Mouse (Mus musculus) neural tube, embryonic 15.5 days (tissue): ENCODE data around the gene Uckl1. TPM values are rescaled to one million over a fixed set of nuclear protein-coding genes. Genes with fewer than 3 reads are reported as not detected.

ENCODE experiments used
- ATAC-seq: fragments of 200-750 bp; cut with Nextera tagmentation; 2 replicates; pipeline ENCODE4 v1.8.0; 2017; ENCODE audit warnings: mild to moderate bottlenecking, moderate TSS enrichment, moderate library complexity; ENCODE audit not compliant: low FRiP score
- H3K27ac ChIP-seq: fragments of 300-500 bp; sonication (generic); replicated peaks from 2 replicates; pipeline ENCODE4 v1.5.1; 2015; ENCODE audit warnings: mild to moderate bottlenecking, inconsistent platforms
- H3K27me3 ChIP-seq: fragments of 300-500 bp; sonication (generic); replicated peaks from 2 replicates; pipeline ENCODE4 v1.6.1; 2015; ENCODE audit warnings: inconsistent platforms
- H3K36me3 ChIP-seq: fragments of 300-500 bp; sonication (generic); 2 replicates; pipeline ENCODE4 v1.6.1; 2015; ENCODE audit warnings: inconsistent platforms
- H3K4me1 ChIP-seq: fragments of 300-500 bp; sonication (generic); 2 replicates; pipeline ENCODE4 v1.6.1; 2015; ENCODE audit warnings: inconsistent platforms
- H3K4me2 ChIP-seq: fragments of 300-500 bp; sonication (generic); 2 replicates; pipeline ENCODE4 v1.6.1; 2015; ENCODE audit warnings: inconsistent platforms, mild to moderate bottlenecking, moderate library complexity
- H3K4me3 ChIP-seq: fragments of 300-500 bp; sonication (generic); replicated peaks from 2 replicates; pipeline ENCODE4 v1.5.1; 2015; ENCODE audit warnings: mild to moderate bottlenecking, inconsistent platforms
- H3K9ac ChIP-seq: fragments of 300-500 bp; sonication (generic); replicated peaks from 2 replicates; pipeline ENCODE4 v1.6.1; 2015; ENCODE audit warnings: mild to moderate bottlenecking, inconsistent platforms
- H3K9me3 ChIP-seq: fragments of 300-500 bp; sonication (generic); replicated peaks from 2 replicates; pipeline ENCODE4 v1.6.1; 2016; ENCODE audit warnings: inconsistent platforms
- WGBS: fragments of 180-500 bp; shearing (Covaris S2); methylation state at CpG from one replicate; pipeline ENCODE4 v1.1.7; 2015; ENCODE audit warnings: mixed read lengths; 5-methylcytosine and 5-hydroxymethylcytosine counted together
- polyA plus RNA-seq: library from polyadenylated mRNA; unstranded; fragments of >200 nt; fragmentation: Nextera tagmentation; extraction: Ambion mirVana; gene quantifications from 2 replicates; pipeline ENCODE4 v1.2.1, GENCODE M21; 2015

Uckl1 gene
- polyA plus RNA-seq, 1 experiment from 2014 or later, result 66.7 TPM

GRCm38 (mm10) chr2:181569856-181570255 lies 14.8 kb downstream of the Uckl1 start:
- H3K4me2 ChIP-seq, result no peak overlapping the region
- no peak overlapping the region for H3K9ac ChIP-seq
- H3K9me3 ChIP-seq, result no peaks in the 10 kb centered on the region
- H3K27me3 ChIP-seq, result no peaks in the 10 kb centered on the region
- ATAC-seq, result no peak
- WGBS, result 90% methylated on average over 10 of the region's 10 CpGs
- H3K4me1 ChIP-seq, result no peaks in the 10 kb centered on the region
- no peak overlapping the region for H3K4me3 ChIP-seq
- no peak overlapping the region for H3K27ac ChIP-seq
- peaks cover 9% of the 10 kb centered on the region; the same call in 1 of the 2 replicates for H3K36me3 ChIP-seq

- H3K9me3 ChIP-seq, result no peaks in the 10 kb centered on the region
- ATAC-seq, result no peak
- 83% methylated on average over 7 of the region's 7 CpGs for WGBS
- no peaks in the 10 kb centered on the region for H3K27me3 ChIP-seq
- H3K36me3 ChIP-seq, result 0 out of 2 replicates have a peak, but pooled peaks cover 7% of the 10 kb centered on the region
- H3K9ac ChIP-seq, result no peak overlapping the region
- no peak overlapping the region for H3K4me2 ChIP-seq
- no peaks in the 10 kb centered on the region for H3K4me1 ChIP-seq
- no peak overlapping the region for H3K4me3 ChIP-seq
- H3K27ac ChIP-seq, result no peak overlapping the region
These were observed 16.3 kb downstream of the Uckl1 start for GRCm38 (mm10) chr2:181568272-181569008.

GRCm38 (mm10) chr2:181567338-181567737 lies 17.4 kb downstream of the Uckl1 start:
- 84% methylated on average over 3 of the region's 3 CpGs for WGBS
- H3K36me3 ChIP-seq, result 0 out of 2 replicates have a peak, but pooled peaks cover 4% of the 10 kb centered on the region
- H3K27ac ChIP-seq, result no peak overlapping the region
- H3K9me3 ChIP-seq, result no peaks in the 10 kb centered on the region
- no peaks in the 10 kb centered on the region for H3K4me1 ChIP-seq
- no peak for ATAC-seq
- H3K9ac ChIP-seq, result no peak overlapping the region
- no peak overlapping the region for H3K4me3 ChIP-seq
- no peak overlapping the region for H3K4me2 ChIP-seq
- no peaks in the 10 kb centered on the region for H3K27me3 ChIP-seq

GRCm38 (mm10) chr2:181553772-181554171 lies 30.9 kb downstream of the Uckl1 start:
- H3K4me2 ChIP-seq, result no peak overlapping the region
- H3K4me3 ChIP-seq, result no peak overlapping the region
- no peak overlapping the region for H3K9ac ChIP-seq
- no peak overlapping the region for H3K27ac ChIP-seq
- H3K27me3 ChIP-seq, result no peaks in the 10 kb centered on the region
- H3K9me3 ChIP-seq, result no peaks in the 10 kb centered on the region
- H3K4me1 ChIP-seq, result no peaks in the 10 kb centered on the region
- peaks cover 52% of the 10 kb centered on the region for H3K36me3 ChIP-seq
- no peak for ATAC-seq

GRCm38 (mm10) chr2:181550233-181550632 lies 34.5 kb downstream of the Uckl1 start:
- ATAC-seq, result no peak
- H3K27ac ChIP-seq, result no peak overlapping the region
- H3K4me2 ChIP-seq, result no peak overlapping the region
- no peaks in the 10 kb centered on the region for H3K9me3 ChIP-seq
- peaks cover 71% of the 10 kb centered on the region for H3K36me3 ChIP-seq
- H3K4me1 ChIP-seq, result no peaks in the 10 kb centered on the region
- H3K27me3 ChIP-seq, result no peaks in the 10 kb centered on the region
- H3K9ac ChIP-seq, result no peak overlapping the region
- WGBS, result 97% methylated on average over 2 of the region's 2 CpGs
- H3K4me3 ChIP-seq, result no peak overlapping the region

GRCm38 (mm10) chr2:181548682-181549081 lies 36.0 kb downstream of the Uckl1 start:
- Histone ChIP-seq H3K36me3 (peaks cover 63% of the 10 kb centered on the region), H3K4me2 (no peak overlapping the region), H3K4me3 (no peak overlapping the region), H3K9ac (no peak overlapping the region), H3K27ac (no peak overlapping the region), H3K4me1 (no peaks in the 10 kb centered on the region), H3K27me3 (no peaks in the 10 kb centered on the region), H3K9me3 (no peaks in the 10 kb centered on the region)
- no peak for ATAC-seq
- WGBS, result 92% methylated on average over 5 of the region's 5 CpGs

- Histone ChIP-seq H3K9me3 (no peaks in the 10 kb centered on the region), H3K4me2 (no peak overlapping the region), H3K4me3 (no peak overlapping the region), H3K27me3 (no peaks in the 10 kb centered on the region), H3K27ac (no peak overlapping the region), H3K36me3 (peaks cover 63% of the 10 kb centered on the region), H3K9ac (no peak overlapping the region), H3K4me1 (no peaks in the 10 kb centered on the region)
- ATAC-seq, result no peak
- 88% methylated on average over 1 of the region's 1 CpGs for WGBS
These were observed 36.5 kb downstream of the Uckl1 start for GRCm38 (mm10) chr2:181548227-181548626.

- Histone ChIP-seq H3K36me3 (peaks cover 42% of the 10 kb centered on the region), H3K4me1 (no peaks in the 10 kb centered on the region), H3K9ac (no peak overlapping the region), H3K9me3 (no peaks in the 10 kb centered on the region), H3K27ac (no peak overlapping the region), H3K4me3 (no peak overlapping the region), H3K4me2 (no peak overlapping the region), H3K27me3 (no peaks in the 10 kb centered on the region)
- 97% methylated on average over 7 of the region's 7 CpGs for WGBS
- ATAC-seq, result no peak
These were observed 38.5 kb downstream of the Uckl1 start for GRCm38 (mm10) chr2:181546142-181546541.

- H3K27ac ChIP-seq, result no peak overlapping the region
- no peaks in the 10 kb centered on the region for H3K9me3 ChIP-seq
- ATAC-seq, result no peak
- H3K4me1 ChIP-seq, result peaks cover 6% of the 10 kb centered on the region
- H3K27me3 ChIP-seq, result no peaks in the 10 kb centered on the region
- H3K36me3 ChIP-seq, result peaks cover 1% of the 10 kb centered on the region
- no peak overlapping the region for H3K9ac ChIP-seq
- no peak overlapping the region for H3K4me3 ChIP-seq
- no peak overlapping the region for H3K4me2 ChIP-seq
- WGBS, result 92% methylated on average over 6 of the region's 6 CpGs
These were observed 42.8 kb downstream of the Uckl1 start for GRCm38 (mm10) chr2:181541761-181542380.

- H3K27me3 ChIP-seq, result no peaks in the 10 kb centered on the region
- peaks cover 6% of the 10 kb centered on the region for H3K4me1 ChIP-seq
- WGBS, result 84% methylated on average over 2 of the region's 2 CpGs
- no peak for ATAC-seq
- no peak overlapping the region for H3K4me2 ChIP-seq
- H3K9me3 ChIP-seq, result no peaks in the 10 kb centered on the region
- H3K27ac ChIP-seq, result peak overlapping the region; percentile 64
- H3K9ac ChIP-seq, result no peak overlapping the region
- H3K36me3 ChIP-seq, result no peaks in the 10 kb centered on the region
- no peak overlapping the region for H3K4me3 ChIP-seq
These were observed 47.1 kb downstream of the Uckl1 start for GRCm38 (mm10) chr2:181537444-181538047.

- Histone ChIP-seq H3K4me3 (no peak overlapping the region), H3K27ac (no peak overlapping the region), H3K27me3 (no peaks in the 10 kb centered on the region), H3K4me1 (peaks cover 6% of the 10 kb centered on the region), H3K9ac (no peak overlapping the region), H3K9me3 (no peaks in the 10 kb centered on the region), H3K36me3 (peaks cover 6% of the 10 kb centered on the region; the same call in 1 of the 2 replicates), H3K4me2 (no peak overlapping the region)
- 93% methylated on average over 2 of the region's 2 CpGs for WGBS
- ATAC-seq, result no peak
These were observed 48.3 kb downstream of the Uckl1 start for GRCm38 (mm10) chr2:181536410-181536809.

- Histone ChIP-seq H3K4me1 (peaks cover 2% of the 10 kb centered on the region), H3K36me3 (peaks cover 6% of the 10 kb centered on the region; the same call in 1 of the 2 replicates), H3K27ac (no peak overlapping the region), H3K4me2 (no peak overlapping the region), H3K9me3 (no peaks in the 10 kb centered on the region), H3K27me3 (no peaks in the 10 kb centered on the region), H3K9ac (no peak overlapping the region), H3K4me3 (no peak overlapping the region)
- no peak for ATAC-seq
- 97% methylated on average over 3 of the region's 3 CpGs for WGBS
These were observed 52.1 kb downstream of the Uckl1 start for GRCm38 (mm10) chr2:181532589-181532988.
